Mouse (Mus musculus) erythroblast, embryonic 14.5 days (primary cell): ENCODE measurements around the gene Cpvl. TPM values are rescaled to one million over a fixed set of nuclear protein-coding genes. Genes with fewer than 3 reads are reported as not detected.

Source experiments
- H3K27me3 ChIP-seq: 2 replicates; pipeline ENCODE4 v1.6.1; 2012; ENCODE audit warnings: inconsistent platforms; ENCODE audit not compliant: control insufficient read depth
- H3K36me3 ChIP-seq: 2 replicates; pipeline ENCODE4 v1.6.1; 2012; ENCODE audit warnings: mild to moderate bottlenecking, inconsistent platforms; ENCODE audit not compliant: control insufficient read depth
- H3K4me1 ChIP-seq: 2 replicates; pipeline ENCODE4 v1.6.1; 2012; ENCODE audit warnings: inconsistent platforms; ENCODE audit not compliant: control insufficient read depth
- H3K4me3 ChIP-seq: replicated peaks from 2 replicates; pipeline ENCODE3; 2012; ENCODE audit warnings: moderate library complexity, mild to moderate bottlenecking, inconsistent platforms
- H3K9me3 ChIP-seq: 2 replicates; pipeline ENCODE4 v1.6.1; 2012; ENCODE audit warnings: low read length, inconsistent platforms, mixed read lengths; ENCODE audit not compliant: control insufficient read depth
- GATA1 ChIP-seq: IDR thresholded peaks from 2 replicates; pipeline ENCODE4 v1.6.1; 2012; ENCODE audit warnings: low read length, inconsistent platforms, mixed read lengths
- TAL1 ChIP-seq: IDR thresholded peaks from 3 replicates; pipeline ENCODE4 v1.6.1; 2012; ENCODE audit warnings: low read length, inconsistent platforms, mixed read lengths
- polyA plus RNA-seq: library from polyadenylated mRNA; stranded (reverse); fragments of >175 nt; gene quantifications from 2 replicates; pipeline ENCODE4 v1.2.3, GENCODE M21; 2012

Gene Cpvl
- polyA plus RNA-seq, 1 experiment: not detected

- no peaks in the 10 kb centered on the region for H3K4me1 ChIP-seq
- no peak overlapping the region for H3K4me3 ChIP-seq
- no peaks in the 10 kb centered on the region for H3K9me3 ChIP-seq
- no peak for TF ChIP-seq GATA1
- no peak for TF ChIP-seq TAL1
- H3K27me3 ChIP-seq: no peaks in the 10 kb centered on the region
- no peaks in the 10 kb centered on the region for H3K36me3 ChIP-seq
Observed at GRCm38 (mm10) chr6:53944887-53945286, 33.6 kb downstream of the Cpvl start.

GRCm38 (mm10) chr6:53944417-53944816 is 34.1 kb downstream of the Cpvl start:
- Histone ChIP-seq H3K27me3 (no peaks in the 10 kb centered on the region), H3K9me3 (no peaks in the 10 kb centered on the region), H3K4me3 (no peak overlapping the region), H3K36me3 (no peaks in the 10 kb centered on the region), H3K4me1 (no peaks in the 10 kb centered on the region)
- TF ChIP-seq TAL1 (no peak), GATA1 (no peak)

GRCm38 (mm10) chr6:53942190-53942831 is 36.2 kb downstream of the Cpvl start:
- no peaks in the 10 kb centered on the region for H3K4me1 ChIP-seq
- no peaks in the 10 kb centered on the region for H3K9me3 ChIP-seq
- no peaks in the 10 kb centered on the region for H3K36me3 ChIP-seq
- no peak for TF ChIP-seq TAL1
- TF ChIP-seq GATA1: no peak
- H3K4me3 ChIP-seq: no peak overlapping the region
- H3K27me3 ChIP-seq: no peaks in the 10 kb centered on the region

GRCm38 (mm10) chr6:53939752-53940151 is 38.7 kb downstream of the Cpvl start:
- H3K27me3 ChIP-seq: no peaks in the 10 kb centered on the region
- no peaks in the 10 kb centered on the region for H3K4me1 ChIP-seq
- H3K4me3 ChIP-seq: no peak overlapping the region
- no peaks in the 10 kb centered on the region for H3K9me3 ChIP-seq
- no peaks in the 10 kb centered on the region for H3K36me3 ChIP-seq
- TF ChIP-seq TAL1 (no peak), GATA1 (no peak)

- H3K9me3 ChIP-seq: no peaks in the 10 kb centered on the region
- no peak overlapping the region for H3K4me3 ChIP-seq
- TF ChIP-seq TAL1 (no peak), GATA1 (no peak)
- H3K4me1 ChIP-seq: no peaks in the 10 kb centered on the region
- H3K27me3 ChIP-seq: no peaks in the 10 kb centered on the region
- H3K36me3 ChIP-seq: no peaks in the 10 kb centered on the region
Observed at GRCm38 (mm10) chr6:53938942-53939341, 39.5 kb downstream of the Cpvl start.

- Histone ChIP-seq H3K27me3 (no peaks in the 10 kb centered on the region), H3K4me1 (no peaks in the 10 kb centered on the region), H3K36me3 (no peaks in the 10 kb centered on the region), H3K4me3 (no peak overlapping the region), H3K9me3 (no peaks in the 10 kb centered on the region)
- no peak for TF ChIP-seq TAL1
- TF ChIP-seq GATA1: no peak
Observed at GRCm38 (mm10) chr6:53937143-53938134, 41.0 kb downstream of the Cpvl start.

GRCm38 (mm10) chr6:53931605-53932004 is 46.9 kb downstream of the Cpvl start:
- Histone ChIP-seq H3K4me1 (no peaks in the 10 kb centered on the region), H3K36me3 (no peaks in the 10 kb centered on the region), H3K9me3 (no peaks in the 10 kb centered on the region), H3K4me3 (no peak overlapping the region), H3K27me3 (no peaks in the 10 kb centered on the region)
- no peak for TF ChIP-seq GATA1
- no peak for TF ChIP-seq TAL1

- TF ChIP-seq GATA1 (no peak), TAL1 (no peak)
Observed at GRCm38 (mm10) chr6:53929858-53930257, 48.6 kb downstream of the Cpvl start.

GRCm38 (mm10) chr6:53926197-53926596 is 52.3 kb downstream of the Cpvl start:
- no peaks in the 10 kb centered on the region for H3K27me3 ChIP-seq
- H3K9me3 ChIP-seq: no peaks in the 10 kb centered on the region
- TF ChIP-seq GATA1 (no peak), TAL1 (no peak)
- H3K4me3 ChIP-seq: no peak overlapping the region
- H3K36me3 ChIP-seq: no peaks in the 10 kb centered on the region
- H3K4me1 ChIP-seq: no peaks in the 10 kb centered on the region

More at GRCm38 (mm10) chr6:53929858-53930257, 48.6 kb downstream of the Cpvl start:
- Histone ChIP-seq H3K4me1 (no peaks in the 10 kb centered on the region), H3K4me3 (no peak overlapping the region), H3K9me3 (no peaks in the 10 kb centered on the region), H3K36me3 (no peaks in the 10 kb centered on the region), H3K27me3 (no peaks in the 10 kb centered on the region)
